Mouse (Mus musculus) cerebellum, adult 2 months (tissue): ENCODE measurements around the gene Nudt3.

Experiments used
- CTCF ChIP-seq: fragments of 200-500 bp; IDR thresholded peaks from 2 replicates; pipeline ENCODE4 v1.5.1; 2011; ENCODE audit warnings: low read depth, mild to moderate bottlenecking, control low read depth, low read length, moderate library complexity, borderline replicate concordance; ENCODE audit not compliant: insufficient read depth
- POLR2A ChIP-seq: fragments of 200-500 bp; IDR thresholded peaks from 2 replicates; pipeline ENCODE4 v1.6.1; 2011; ENCODE audit warnings: low read length, control low read depth, borderline replicate concordance; ENCODE audit not compliant: insufficient read depth

DNA sequence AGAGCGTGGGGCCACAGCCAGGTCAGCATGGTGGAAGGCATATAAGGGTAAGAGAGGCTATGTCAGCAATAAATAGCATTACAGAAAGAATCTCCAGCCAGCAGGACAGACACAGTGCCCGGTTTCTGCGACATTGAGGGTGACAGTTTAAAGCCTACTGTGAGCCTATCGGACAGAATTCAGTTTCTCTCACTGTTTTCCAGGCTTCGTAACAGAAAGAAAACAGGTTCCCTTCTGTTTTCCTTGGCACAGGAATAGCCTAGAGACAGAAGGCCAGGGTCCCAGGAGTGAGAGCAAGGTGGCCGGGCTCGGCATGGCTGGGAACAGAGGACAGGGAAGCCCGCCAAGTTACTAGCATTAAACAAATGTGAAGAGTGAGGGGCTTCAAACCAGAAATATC is 43.5 kb downstream of the Nudt3 start:
- TF ChIP-seq POLR2A (no peak), CTCF (no peak)
